Mouse (Mus musculus): Measurements from ENCODE around the gene Gm26741. TPM values are rescaled to one million over a fixed set of nuclear protein-coding genes. Genes with fewer than 3 reads are reported as not detected.

The Gm26741 gene
- polyA plus RNA-seq (2015; fragmentation: Nextera tagmentation; extraction: Ambion mirVana): not detected in 2 replicates

DNA sequence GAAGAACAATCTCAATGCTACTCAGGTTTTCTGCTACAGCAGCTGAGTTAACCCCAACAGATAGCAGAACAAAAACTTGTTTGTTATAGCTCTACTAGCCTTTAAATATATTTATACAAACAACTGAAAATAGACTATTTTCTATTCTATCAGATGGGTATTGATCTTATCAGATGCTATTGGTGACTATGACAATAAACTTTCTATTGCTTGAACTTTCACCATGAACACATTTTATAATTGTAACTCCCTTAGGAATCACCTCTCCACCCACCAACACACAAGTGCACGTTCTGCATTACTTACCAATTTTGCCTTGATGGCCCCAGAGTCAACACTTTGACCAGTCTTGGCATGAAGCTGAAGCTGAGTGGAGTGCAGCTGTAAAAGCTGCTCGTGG lies at the start of gene Gm26741:
Gm26741 (plus strand) TSS at position 301 of the 400 bp plus-strand sequence.

GRCm38 (mm10) chr10:52381845-52382591 lies 23.5 kb downstream of the Gm26741 start, which contains the start of gene Gopc:
Gopc (minus strand) TSS chr10:52382124.

GRCm38 (mm10) chr10:52388922-52389430 lies 30.4 kb downstream of the Gm26741 start, which contains the start of gene Nepn:
Nepn (plus strand) TSS chr10:52388972.

Other genes with a start within 250 kb of the Gm26741 start
- gene Ros1, start 163.5 kb upstream of the Gm26741 start, polyA plus RNA-seq (2015; fragmentation: Nextera tagmentation; extraction: Ambion mirVana): 0.12 TPM in 1 of 2 replicates, not detected in the other
- gene Dcbld1, start 125.1 kb upstream of the Gm26741 start, polyA plus RNA-seq (2015; fragmentation: Nextera tagmentation; extraction: Ambion mirVana): 3.9 and 9.7 TPM in 2 replicates
- 11.3 and 11.4 TPM in 2 replicates for gene Gopc, start 23.4 kb downstream of the Gm26741 start, polyA plus RNA-seq (2015; fragmentation: Nextera tagmentation; extraction: Ambion mirVana)
- not detected in 2 replicates for gene Nepn, start 30.2 kb downstream of the Gm26741 start, polyA plus RNA-seq (2015; fragmentation: Nextera tagmentation; extraction: Ambion mirVana)
- 8.6 and 10.8 TPM in 2 replicates for gene Nus1, start 58.8 kb downstream of the Gm26741 start, polyA plus RNA-seq (2015; fragmentation: Nextera tagmentation; extraction: Ambion mirVana)